Mouse (Mus musculus): ENCODE results near the gene Gpsm1. TPM values are rescaled to one million over a fixed set of nuclear protein-coding genes. Genes with fewer than 3 reads are reported as not detected.
"Not testable (repeated sequence)": the region's sequence is repeated elsewhere in the genome, so short reads cannot be mapped to it uniquely, and the experiment has no call there.

The Gpsm1 gene
- total RNA-seq, 2 experiments from 2014 or later: 1.6 to 2.3 TPM

DNA sequence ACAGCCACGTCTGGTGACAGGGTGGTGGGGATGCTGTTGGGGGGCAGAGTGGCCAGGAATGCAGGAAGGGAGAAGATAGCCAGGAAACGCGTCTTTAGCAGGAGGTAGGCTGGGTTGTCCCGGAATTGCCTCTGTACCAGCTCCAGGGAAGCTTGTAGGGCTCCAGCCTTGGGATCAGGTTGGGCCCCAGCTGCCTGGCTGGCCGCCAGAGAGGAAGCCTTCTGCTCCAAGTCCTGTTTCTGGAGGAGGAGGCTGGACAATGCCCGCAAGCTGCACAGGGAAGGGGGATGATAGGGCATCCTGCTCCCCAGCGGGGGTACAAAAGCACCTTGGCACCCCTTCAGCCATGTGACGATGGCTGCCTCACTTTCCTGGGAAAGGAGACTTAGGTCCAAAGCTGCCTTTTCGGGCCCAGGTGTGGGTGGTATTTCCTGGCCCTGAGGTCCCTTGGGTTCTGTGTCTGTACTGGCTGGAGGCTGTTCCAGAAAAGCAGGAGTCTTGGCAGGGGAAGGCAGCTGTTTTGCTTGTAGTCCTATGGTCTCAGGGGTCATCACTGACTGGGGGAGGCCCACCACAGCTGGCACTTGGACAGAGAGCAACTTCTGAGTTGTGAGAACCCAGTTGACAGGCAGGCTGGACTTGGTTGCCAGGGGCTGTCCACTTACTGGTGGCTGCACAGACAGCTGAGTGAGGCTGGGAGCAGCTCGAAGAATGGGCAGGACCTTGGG lies 49.6 kb downstream of the Gpsm1 start:
- DNase-seq (ENCODE audit: low spot score): peak; percentile 71

DNA sequence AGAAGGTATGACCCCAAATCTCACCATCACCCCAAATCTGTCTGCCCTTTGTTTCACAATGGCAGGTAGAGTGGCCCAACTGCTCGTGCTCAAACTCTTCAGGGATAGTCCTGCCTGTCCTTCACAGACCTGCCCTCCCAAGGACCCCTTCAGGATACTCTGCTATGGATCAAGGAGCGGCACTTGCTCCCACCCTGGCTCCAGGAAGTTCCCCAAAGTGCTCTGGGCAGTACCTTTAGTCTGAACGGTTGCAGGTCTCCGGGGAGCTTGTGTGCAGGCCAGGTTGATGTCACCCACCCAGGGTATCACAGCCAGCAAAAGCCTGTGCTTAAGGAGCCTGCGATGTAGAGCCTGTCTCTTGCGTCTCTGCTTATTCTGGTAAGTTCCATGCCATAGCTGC lies 52.6 kb downstream of the Gpsm1 start:
- no peak for DNase-seq (ENCODE audit: low spot score)

DNA sequence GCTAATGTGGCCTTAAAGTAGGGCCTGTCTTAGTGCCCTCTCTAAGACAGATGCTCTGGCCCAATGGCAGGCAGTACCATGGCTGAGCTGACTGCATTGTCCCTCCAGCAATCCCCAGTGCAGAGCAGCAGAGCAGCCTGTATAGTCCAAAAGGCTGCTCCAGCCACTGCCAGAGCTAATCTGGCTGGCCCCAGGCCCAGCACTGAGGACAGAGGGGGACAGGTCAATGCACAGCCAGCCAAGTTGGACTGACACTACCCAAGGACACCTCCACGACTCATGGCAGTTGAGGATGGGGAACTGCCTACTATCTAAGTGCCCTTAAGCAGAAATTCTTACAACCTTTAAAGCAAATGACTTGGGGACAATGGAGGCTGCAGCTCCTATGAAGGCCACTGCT lies 53.3 kb downstream of the Gpsm1 start:
- DNase-seq (ENCODE audit: low spot score): no peak

DNA sequence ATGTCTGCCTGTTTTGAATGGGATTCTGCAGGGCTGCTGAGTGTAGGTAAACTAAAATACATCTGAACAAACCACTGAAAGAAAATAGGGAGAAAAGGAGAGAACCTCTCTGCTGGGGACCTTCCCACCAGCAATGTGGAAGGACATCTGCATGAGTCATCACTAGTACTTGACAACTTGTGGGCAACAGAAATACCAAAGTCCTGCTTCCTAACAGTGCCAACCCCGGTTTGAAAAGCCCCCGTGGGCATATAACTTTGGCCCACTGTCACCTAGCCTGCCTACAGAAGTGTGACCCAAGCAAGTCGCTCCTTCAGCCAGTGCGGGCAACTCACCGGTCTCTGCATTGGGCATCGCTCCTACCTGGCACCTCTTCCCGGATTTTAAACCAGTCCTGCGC lies 57.1 kb downstream of the Gpsm1 start:
- DNase-seq (ENCODE audit: low spot score): no peak

DNA sequence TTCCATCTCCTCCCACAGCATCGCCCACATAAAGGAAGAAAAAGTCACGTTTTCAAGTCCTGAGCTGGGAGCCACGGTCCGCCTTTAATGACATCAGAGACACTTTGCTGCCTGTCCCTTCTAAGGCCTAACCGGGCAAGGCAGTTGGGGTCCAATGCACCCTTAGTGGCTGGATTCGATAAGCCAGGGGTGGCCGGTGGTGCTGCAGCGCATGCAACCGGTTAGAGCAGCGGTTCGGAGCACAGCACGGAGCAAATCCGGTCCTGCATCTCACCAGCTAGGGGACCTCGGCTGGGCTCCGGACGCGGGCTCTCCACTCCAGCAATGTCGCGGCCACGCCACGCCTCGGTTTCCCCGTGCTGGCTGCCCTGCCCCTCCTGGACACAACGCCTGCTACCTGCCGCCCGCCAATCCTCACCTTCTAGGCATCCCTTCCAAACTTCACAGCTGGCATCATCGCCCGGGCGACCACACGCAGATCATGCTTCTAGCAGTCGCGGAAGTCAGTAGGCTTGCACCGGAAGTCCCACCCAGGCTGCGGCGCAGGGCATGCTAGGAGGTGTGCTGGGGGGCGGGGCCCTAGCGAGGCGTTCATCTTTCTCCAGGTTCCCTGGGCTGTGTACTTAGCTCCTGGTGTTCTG lies 64.9 kb downstream of the Gpsm1 start, which contains the start of gene Snapc4:
Snapc4 (minus strand) TSS at position 523 of the 641 bp plus-strand sequence.
- peak; percentile 75 for DNase-seq (ENCODE audit: low spot score)

DNA sequence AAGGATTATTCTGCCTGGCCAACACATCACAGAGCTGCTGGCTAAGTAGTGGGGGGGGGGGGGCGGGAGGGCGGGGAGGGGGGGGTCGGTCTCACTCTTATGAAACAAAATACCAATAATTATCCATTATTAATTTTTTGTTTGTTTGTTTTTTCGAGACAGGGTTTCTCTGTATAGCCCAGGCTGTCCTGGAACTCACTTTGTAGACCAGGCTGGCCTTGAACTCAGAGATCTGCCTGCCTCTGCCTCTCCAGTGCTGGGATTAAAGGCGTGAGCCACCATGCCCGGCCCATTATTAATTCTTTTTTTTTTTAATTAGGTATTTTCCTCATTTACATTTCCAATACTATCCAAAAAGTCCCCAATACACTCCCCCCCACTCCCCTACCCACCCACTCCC lies 65.6 kb downstream of the Gpsm1 start:
- not testable (repeated sequence) for DNase-seq (ENCODE audit: low spot score)

DNA sequence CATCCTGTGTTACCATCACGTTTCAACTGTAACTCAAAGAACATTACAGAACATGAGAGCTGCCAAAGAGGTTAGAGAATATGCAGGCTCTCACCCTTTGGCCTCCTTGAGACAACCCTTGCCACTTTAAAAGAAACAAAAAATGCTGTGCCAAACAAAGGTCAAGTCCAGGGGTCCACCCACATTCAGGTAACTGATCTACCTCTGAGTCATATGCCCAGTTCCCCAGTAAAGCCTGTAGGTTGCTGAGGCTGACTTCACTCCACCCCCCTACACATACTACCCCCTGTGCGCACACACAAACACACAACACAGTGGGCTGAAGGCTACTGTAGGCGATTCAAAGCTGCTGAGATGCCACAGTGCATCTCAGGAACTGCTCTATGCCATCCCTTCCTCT lies 72.4 kb downstream of the Gpsm1 start:
- DNase-seq (ENCODE audit: low spot score): no peak

DNA sequence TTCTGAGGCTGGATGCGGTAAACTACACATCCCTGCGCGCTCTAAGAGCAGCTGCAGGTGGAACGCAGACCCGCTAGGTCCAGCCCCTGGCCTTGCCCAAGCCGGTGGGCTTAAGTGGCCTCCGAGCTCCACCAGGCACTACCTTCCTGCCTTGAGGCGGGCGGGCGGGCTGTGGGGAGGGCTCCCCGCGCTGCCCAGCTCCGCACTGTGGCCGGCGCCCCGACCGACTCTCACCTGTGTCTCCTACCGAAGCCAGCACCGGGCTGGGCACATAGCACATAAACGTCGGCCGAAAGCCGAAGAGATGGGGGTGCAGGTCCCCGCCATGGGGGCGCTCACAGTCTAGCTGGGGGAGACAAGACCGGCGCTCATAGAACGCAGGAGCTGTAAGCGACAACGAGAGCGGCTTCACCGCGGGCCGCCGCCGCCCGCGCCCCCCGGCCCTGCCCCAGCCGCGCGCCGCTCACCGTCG lies 73.4 kb downstream of the Gpsm1 start:
- DNase-seq (ENCODE audit: low spot score): no peak

DNA sequence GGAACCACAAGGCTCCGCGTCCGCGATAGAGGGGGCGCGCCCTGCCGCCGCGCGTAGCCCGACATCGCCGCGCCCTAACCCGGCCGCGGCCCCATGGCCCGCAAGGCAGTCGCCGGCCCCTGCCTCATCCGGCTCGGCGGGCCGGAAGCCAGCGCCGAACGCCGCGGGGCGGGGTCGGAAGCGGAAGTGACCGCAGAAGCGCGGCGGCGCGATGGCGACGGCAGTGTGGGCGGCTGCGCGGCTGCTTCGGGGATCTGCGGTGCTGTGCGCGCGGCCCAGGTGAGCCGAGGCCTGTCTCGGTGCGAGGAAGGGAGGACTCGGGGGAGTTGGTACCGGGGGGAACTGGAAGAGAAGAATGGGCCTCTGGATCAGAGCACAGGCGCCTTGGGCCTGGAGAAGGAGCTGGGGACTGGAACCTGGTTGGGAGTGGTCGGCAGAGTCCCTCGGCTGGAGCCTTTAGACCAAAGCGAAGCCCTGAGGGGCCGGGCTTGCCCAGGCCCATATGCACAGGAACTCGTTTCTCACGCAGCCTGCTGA lies 73.9 kb downstream of the Gpsm1 start, which contains the start of the genes Entr1 and Pmpca:
Entr1 (minus strand) TSS at position 163 of the 537 bp plus-strand sequence.
Pmpca (plus strand) TSS at position 186 of the 537 bp plus-strand sequence.
- DNase-seq (ENCODE audit: low spot score): peak; percentile 74

DNA sequence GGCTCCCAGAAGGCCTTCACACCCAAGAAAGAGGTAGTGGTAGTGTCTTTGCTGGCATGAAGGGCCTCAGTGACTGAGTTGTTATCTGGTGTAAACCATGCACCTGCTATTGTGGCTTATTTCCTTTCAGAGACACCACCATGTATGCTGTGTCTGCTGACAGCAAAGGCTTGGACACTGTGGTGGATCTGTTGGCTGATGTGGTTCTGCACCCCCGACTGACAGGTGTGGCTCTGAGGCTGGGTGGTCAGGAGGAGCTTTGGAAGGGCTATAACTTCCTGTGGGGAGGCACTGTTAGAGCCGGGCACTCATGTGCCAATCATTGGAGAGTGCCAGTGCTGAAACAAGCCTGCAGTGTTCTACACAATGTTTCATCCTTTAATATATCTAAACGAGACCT lies 75.6 kb downstream of the Gpsm1 start:
- DNase-seq (ENCODE audit: low spot score): no peak

DNA sequence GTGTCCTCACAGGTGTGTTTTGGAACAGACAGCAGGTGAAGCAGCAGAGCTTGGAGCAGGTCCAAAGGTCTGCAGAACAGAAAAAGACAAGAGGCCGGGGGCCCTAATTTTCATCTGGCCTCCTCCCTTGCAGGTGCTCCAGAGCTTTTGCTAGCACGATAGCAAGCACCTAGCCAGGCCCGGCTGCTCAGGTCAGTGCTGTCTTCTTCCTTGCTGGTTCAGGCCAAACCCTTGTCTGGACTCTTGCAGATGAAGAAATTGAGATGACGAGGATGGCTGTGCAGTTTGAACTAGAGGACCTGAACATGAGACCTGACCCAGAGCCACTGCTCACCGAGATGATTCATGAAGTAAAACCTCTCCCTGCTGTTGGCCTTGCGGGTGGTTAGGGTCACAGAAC lies 76.3 kb downstream of the Gpsm1 start:
- no peak for DNase-seq (ENCODE audit: low spot score)

Other genes starting within 250 kb of the Gpsm1 start
- gene Nacc2, start 192.3 kb upstream of the Gpsm1 start, total RNA-seq (2021): 10 to 100 TPM; 23.4 to 24.5 TPM
- not detected for gene Lhx3, start 107.2 kb upstream of the Gpsm1 start, total RNA-seq (2021)
- 1 to 10 TPM; 3.5 to 3.8 TPM for gene Qsox2, start 78.0 kb upstream of the Gpsm1 start, total RNA-seq (2021)
- not detected for gene Ccdc187, start 21.0 kb upstream of the Gpsm1 start, total RNA-seq (2021)
- 10 to 100 TPM; 21.3 to 23.0 TPM for gene Dnlz, start 36.6 kb downstream of the Gpsm1 start, total RNA-seq (2021)
- gene Card9, start 45.4 kb downstream of the Gpsm1 start, total RNA-seq (2021): under 1 TPM; 0.47 to 0.82 TPM
- gene Snapc4, start 65.1 kb downstream of the Gpsm1 start, total RNA-seq (2021): 1 to 10 TPM; 4.2 to 6.5 TPM
- 10 to 100 TPM; 24.3 to 25.6 TPM for gene Entr1, start 73.8 kb downstream of the Gpsm1 start, total RNA-seq (2021)
- gene Pmpca, start 73.8 kb downstream of the Gpsm1 start, total RNA-seq (2021): 100 to 1,000 TPM; 131 to 133 TPM
- gene Inpp5e, start 93.7 kb downstream of the Gpsm1 start, total RNA-seq (2021): 1 to 10 TPM; 8.6 to 9.2 TPM
- gene Sec16a, start 129.7 kb downstream of the Gpsm1 start, total RNA-seq (2021): 10 to 100 TPM; 23.5 to 24.8 TPM
- 10 to 100 TPM in 1 of 2 experiments, 1 to 10 TPM in 1; 6.1 to 10.0 TPM for gene Notch1, start 201.1 kb downstream of the Gpsm1 start, total RNA-seq (2021)